Mouse (Mus musculus) embryo, embryonic 10.5 days (tissue): ENCODE measurements around the gene Chdh.

ENCODE experiments used
- DNase-seq: peaks from one replicate; pipeline ENCODE4 v3.0.0-alpha.2; 2015; ENCODE audit warnings: low spot score

Chdh gene

GRCm38 (mm10) chr14:30064864-30065263, 56.0 kb downstream of the Chdh start:
- DNase-seq = no peak

GRCm38 (mm10) chr14:30066752-30067151, 57.9 kb downstream of the Chdh start:
- DNase-seq = no peak

DNA sequence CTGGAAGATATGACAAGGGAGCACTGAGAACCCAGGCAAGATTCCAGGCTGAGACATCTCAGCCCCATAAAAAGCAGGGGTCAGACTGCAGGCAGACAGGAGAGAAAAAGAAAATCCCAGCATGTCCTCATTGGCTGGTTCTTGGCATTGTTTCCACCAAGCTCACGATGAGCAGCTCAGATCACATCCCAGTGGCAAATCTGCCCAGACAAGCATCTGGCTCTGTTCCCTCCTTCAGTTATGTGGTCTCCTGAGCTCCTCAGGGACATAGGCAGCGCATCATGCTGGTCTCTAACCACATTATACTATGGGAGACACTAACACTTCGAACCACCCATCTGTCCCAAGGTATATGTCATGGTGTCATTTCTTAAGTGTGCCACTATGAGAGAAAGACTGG, 59.7 kb downstream of the Chdh start:
- no peak for DNase-seq

DNA sequence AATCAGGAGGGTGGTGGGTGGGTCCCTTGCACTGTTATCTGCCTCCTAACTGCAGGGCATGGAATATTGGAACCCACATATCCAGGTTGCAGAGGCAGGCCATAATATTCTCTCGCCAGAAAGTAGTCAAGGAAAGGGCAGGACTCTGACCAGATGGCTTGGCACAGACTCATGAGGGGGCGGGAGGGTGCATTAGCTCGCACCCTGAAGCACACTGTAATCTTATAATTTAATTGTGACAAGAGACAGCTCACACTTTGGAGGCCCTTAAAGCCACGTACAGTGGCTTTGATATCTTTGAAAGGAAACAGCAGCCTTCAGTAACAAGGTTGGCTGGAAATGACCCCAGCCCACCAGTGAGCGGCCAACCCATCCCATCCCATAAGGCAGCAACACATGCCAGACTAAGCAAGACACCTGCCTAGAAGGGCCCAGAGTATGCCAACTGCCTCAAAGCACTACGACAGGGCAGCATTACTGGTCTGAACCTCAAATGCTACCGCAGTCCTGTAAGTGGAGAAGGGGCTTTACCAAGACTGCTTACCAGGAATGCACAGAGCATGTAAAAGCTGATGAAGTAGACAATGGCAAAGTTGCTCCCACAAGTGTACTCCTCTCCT, 66.6 kb downstream of the Chdh start:
- DNase-seq = no peak

GRCm38 (mm10) chr14:30078115-30078808, 69.4 kb downstream of the Chdh start:
- no peak for DNase-seq

GRCm38 (mm10) chr14:30079729-30080128, 70.9 kb downstream of the Chdh start:
- DNase-seq = no peak
